Mouse (Mus musculus): ENCODE data around the gene 4930519G04Rik. TPM values are rescaled to one million over a fixed set of nuclear protein-coding genes. Genes with fewer than 3 reads are reported as not detected.
"Not testable (repeated sequence)": the region's sequence is repeated elsewhere in the genome, so short reads cannot be mapped to it uniquely, and the experiment has no call there.

The 4930519G04Rik gene
- not detected for total RNA-seq (2022)

DNA sequence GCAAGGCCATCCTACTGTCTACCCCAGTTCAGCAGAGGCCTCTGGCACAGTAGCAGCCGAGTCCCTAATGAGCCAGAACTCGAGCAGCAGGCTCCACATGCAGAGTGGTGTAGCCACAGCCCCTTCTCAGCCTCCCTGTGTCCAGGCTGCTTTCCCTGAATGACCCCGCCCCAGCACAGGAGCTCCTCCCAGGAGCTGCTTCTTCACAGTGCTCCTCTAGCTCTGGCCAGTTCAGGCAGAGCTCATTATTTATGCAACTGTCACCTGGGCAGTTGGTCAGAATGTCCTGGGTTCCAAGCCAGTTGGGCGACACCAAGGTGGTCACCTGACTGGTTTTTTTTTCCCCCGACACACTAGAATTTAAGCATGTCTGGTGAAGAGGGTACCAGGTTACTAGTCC lies at the start of gene 4930519G04Rik:
Gene 4930519G04Rik, plus strand, starts transcription at position 301 of the 400 bp plus-strand sequence.
- DNase-seq, result not testable (repeated sequence)

GRCm38 (mm10) chr5:114804335-114804734 lies 49.1 kb upstream of the 4930519G04Rik start:
- no peak for DNase-seq

DNA sequence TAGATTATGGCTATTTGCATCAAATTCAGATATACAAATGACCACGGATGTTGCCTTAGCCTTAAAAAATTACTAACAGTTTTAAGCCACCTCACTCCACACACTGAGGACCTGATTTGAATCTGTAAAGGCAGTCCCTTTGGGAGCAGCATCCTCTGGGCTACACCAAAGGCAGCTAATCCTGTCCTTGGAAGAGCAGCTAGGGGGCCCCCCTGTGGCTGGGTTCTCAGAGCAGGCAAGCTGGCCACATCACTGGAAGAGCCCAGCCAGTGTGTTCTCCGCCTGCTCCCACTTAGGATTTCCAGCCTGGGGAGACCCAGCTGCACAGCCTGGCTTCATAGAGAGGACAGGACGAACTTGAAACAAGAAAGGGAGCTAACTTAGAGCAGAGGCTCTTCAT lies 48.5 kb upstream of the 4930519G04Rik start:
- no peak for DNase-seq

- no peak for DNase-seq
Measured at GRCm38 (mm10) chr5:114805436-114806350, 47.8 kb upstream of the 4930519G04Rik start.

- no peak for DNase-seq
Measured at GRCm38 (mm10) chr5:114806636-114807035, 46.8 kb upstream of the 4930519G04Rik start.

DNA sequence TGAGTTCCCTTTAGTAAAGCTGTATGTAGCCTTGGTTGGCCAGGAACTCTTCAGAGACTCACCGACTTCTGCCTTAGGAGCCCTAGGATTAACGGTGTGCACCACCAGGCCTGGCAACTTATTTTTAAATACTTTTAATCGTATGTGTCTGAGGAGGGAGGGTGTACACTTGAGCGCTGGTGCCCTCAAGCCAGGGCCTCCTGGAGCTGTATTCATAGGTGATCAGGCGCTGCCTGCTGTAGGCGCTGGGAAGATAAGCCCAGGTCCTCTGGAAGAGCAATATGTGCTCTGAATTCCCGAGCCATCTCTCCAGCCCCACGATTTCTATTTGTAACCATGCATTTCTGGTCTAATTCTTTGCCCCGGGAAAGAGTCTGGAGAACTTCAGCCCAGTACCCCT lies 46.4 kb upstream of the 4930519G04Rik start:
- DNase-seq, result no peak

DNA sequence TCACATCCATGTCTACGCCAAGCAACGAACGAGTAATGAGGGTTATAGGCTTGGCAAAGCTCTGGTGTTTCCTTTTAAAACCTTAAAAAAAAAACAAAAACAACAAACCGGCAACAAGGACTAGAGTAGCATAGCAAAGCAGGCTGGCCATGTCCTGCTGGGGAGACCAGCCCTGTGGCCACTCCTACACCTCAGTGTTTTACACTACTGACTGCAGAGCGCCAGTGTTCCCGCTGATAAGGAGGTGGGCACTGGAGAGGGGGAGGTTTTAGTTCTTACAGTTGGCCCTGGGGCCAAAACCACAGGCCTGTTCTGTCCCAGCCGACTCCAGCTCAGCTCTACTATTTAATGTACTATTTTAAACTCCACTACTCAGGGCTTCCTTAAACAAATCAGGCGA lies 46.0 kb upstream of the 4930519G04Rik start:
- DNase-seq, result no peak

DNA sequence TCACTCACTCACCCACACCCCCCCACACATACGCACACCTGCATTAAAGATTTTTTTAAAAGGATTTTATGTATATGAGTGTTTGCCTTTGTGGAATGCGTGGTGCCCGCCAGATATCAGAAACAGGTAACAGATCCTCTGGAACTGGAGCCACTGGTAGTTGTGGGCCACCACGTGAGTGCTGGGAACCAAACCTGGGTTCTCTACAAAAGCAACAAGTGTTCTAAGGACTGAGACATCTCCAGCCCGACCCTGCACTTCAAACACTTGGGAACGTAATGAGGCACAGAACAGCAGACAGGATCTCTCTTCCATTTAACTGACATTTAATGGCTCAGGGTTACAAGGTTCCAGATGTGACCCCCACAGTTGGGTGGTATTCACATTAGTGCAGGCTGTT lies 45.6 kb upstream of the 4930519G04Rik start:
- no peak for DNase-seq

- no peak for DNase-seq
Measured at GRCm38 (mm10) chr5:114808385-114808784, 45.1 kb upstream of the 4930519G04Rik start.

DNA sequence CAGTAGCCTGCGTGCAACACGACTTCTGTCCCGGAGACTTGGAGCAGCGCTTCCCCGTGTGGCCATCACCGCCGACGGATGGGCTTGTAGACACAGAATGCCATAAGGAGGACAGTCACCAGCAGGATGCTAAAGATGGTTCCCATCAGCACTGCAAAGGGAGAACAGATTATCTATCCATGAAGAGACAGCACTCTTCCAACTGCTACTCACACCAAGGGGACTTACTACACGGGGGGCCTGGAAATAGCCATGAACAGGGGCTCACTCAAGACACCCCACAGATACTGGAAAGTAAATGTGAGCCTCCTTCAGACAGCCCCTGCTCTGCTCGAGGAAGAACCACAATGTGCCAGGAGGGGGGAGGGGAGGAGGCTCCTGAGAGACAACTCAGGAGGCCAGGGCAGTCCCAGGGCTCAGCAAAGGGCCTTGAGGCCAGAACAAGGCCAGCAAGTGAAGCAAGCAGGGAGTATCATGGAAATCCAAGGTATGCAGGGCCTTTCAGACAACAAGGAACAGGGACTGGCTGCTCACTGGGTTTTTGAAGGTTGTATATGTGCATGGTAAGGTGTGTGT lies 44.2 kb upstream of the 4930519G04Rik start:
- DNase-seq, result no peak

DNA sequence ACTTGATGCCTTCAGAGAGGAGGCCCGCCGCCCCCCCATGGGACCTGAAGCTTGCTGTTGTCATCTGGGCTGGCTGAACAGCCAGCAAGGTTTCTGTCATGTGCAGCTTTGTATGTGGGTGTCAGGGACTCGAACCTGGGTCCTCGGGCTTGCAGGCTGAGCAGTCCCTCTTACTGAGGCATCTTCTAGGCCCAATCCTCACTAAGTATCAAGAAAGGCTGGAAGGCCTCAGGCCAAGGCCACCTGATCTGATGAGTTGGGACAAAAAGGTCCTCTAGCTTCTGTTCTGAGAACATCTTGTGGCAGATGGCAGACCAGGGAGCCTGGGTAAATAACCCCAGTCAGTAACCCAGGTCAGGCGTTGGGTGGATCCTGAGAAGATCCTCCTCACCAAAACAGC lies 43.6 kb upstream of the 4930519G04Rik start:
- no peak for DNase-seq

DNA sequence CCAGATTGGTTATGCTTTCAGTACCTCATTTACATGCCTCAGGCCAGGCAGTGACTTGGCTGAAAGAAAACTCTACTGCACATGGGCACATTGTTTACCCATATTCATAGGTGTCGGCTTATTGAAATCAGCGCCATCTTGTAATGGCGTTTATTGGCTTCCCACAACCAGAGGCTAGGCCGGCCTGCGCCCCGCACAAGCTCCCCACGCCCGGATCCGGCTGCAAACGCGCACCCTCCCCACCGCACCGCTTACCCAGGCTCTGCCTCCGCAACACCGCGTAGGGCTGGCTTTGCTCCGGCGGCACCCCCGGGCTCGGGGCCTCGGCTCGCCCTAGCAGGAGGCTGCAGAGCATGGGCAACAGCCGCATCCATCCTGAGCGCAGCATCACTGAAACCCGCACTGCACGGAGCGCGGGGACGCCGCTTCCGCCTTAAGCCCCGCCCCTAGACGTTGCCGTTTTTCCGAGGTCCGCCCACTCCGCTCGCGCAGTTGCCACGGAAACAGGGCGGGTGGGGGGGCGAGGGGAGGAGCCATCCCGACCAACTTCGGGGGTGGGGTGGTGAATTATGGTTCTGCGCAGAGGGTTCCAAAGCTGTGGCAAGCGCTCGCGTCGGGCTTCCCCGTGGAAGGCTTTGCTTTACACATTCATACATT lies 39.8 kb upstream of the 4930519G04Rik start:
- DNase-seq, result peak; percentile 77

DNA sequence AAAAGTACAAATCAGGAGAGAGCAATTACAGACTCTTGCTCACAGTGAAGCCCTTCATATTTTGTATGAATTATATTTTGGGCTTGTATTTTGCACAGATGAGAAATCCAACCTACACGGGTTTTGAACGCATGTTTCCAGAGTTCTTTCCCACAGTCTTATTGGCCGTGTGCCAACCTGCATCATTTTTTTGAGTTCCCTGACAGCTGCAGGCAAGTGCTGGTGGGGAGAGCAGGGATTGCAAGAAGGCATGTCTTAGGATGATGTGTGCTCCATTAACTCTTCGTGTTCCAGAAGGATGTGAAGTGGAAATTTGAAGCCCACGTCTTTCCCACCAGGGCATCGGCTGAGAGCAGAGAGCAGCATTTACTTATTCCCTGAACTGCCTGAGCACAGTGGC lies 36.9 kb upstream of the 4930519G04Rik start:
- DNase-seq, result no peak

DNA sequence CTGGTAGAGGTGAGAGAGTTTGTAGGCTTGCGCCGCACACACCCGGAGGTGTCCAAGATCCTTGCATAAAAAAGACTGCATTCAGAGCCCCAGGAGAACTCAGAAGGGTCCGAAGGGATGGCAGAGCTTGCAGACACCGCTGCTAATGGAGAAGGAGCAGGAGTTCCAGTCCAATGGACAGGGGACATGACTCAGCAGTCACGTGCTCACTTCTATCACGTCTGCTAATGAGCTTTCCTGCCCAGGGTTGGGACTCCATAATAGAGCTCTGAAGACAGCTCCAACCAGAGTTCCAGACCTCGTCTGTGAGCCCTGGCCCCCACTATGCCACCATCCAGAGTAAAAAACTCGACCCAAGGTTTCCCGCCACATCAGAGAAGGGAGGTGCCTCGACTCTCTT lies 35.3 kb upstream of the 4930519G04Rik start:
- no peak for DNase-seq

DNA sequence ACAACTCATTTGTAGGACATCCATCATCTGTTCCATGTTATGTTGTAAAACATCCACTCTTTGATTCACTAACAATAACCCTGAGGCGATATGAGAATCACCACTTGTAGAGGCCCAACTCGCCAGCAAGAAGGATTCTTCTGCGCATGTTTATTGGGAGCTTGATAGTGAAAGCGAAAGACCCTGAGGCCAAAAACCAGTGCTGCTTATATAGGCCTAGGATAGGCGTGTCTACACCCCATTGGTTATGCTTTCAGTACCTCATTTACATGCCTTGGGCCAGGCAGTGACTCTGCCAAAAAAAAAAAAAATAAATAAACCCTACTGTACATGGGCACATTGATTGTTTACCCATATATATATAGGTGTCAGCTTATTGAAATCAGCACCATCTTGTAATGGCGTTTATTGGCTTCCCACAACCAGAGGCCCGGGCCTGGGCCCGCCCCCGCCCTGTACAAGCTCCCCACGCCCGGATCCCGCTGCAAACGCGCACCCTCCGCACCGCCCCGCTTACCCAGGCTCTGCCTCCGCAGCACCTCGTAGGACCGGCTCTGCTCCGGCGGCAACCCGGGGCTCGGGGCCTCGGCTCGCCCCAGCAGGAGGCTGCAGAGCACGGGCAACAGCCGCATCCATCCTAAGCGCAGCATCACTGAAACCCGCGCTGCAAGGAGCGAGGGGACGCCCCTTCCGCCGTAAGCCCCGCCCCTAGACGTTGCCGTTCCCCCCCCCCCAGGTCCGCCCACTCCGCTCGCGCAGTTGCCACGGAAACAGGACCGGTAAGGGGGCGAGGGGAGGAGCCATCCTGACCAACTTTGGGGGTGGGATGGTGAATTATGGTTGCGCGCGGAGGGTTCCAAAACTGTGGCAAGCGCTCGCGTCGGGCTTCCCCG lies 30.4 kb upstream of the 4930519G04Rik start, which contains the start of gene 1500011B03Rik:
Gene 1500011B03Rik, minus strand, starts transcription at position 673 of the 893 bp plus-strand sequence.
- DNase-seq, result no peak

DNA sequence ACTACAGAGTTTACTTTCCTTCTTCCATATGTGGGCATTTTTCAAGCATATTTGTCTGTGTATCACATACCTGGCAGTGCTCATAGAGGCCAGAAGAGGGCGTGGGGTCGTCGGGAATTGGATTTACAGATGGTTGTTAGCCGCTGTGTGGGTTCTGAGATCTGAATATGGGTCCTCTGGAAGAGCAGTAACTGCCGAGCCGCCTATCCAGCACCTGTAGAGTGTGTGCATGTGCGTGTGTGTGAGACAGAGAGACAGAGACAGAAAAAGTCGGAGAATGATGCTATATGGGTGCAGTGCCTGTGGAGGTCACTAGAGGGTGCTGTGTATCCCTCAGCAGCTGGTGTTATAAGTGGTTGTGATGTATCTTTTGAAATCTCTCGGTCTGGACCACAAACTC lies 29.3 kb upstream of the 4930519G04Rik start:
- no peak for DNase-seq

DNA sequence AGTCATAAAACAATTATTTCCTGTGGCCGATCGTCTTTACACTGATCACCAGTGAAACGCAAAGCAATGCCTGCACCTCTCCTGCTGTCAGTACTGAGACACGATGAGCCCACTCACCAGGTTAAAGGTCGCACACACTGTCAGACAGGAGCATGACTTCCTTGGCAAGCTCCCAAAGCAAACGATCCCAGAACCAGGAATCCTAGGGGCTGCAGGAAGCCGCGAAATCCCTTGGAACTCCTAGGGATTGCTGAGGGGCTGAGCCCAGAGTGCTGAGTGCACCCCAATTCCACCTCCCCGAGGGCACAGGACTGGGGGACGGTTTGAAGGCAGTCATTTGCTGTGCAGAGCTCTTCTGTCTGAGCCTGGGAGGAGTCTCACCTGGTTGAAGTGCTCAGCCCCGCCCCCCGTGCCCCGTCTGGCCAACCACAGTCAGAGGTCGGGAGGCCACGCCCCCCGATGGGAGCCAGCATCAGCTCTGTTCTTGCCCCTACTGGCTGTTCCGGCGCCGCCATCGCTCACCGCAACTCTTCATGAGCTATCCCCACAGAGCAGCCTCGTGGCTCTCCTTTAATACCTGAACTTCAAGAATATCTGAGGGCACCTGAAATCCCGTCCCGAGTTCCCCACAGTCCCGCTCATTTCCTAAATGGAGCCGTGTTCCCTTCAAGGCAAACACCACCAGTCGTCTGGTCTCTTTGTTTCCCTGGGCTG lies 27.3 kb upstream of the 4930519G04Rik start:
- DNase-seq, result no peak

DNA sequence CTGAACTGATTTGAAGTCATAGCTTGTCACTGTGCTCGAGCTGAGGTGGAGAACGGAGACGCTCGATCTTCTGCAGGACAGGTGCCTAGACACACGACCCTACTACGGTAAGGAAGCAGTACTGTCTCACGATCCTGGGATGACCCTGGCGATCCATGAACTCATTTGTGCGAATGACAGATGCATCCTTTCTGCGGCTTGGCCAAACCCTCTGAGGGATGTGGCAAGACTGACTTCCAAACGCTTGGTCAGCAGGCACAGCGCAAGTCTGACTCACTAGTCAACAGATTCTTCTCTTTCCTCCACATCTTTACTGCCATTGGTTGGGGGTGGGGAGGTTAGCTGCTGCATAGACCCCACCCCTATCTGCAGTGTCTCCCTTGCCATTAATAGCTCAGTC lies 26.0 kb upstream of the 4930519G04Rik start:
- DNase-seq, result no peak

GRCm38 (mm10) chr5:114829740-114830139 lies 23.7 kb upstream of the 4930519G04Rik start:
- no peak for DNase-seq

DNA sequence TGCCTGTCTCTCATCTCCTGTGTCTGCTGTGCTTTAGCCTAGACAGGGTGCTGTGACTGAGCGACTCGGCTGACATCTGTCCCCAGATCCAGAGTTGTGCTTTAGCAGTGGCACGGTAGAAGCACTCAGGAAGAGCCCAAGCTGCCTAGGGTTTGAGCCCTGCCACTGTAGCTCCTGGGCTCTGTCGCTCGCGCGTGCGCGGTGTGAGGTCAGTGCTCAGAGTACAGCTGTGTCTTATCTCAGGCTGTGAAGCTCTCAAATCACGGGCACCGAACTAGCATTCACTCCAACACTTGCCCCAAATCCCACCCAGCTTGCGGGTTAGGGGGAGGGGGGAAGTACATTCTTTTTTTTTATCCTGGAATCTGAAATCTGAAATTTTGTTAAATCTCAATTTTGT lies 16.6 kb upstream of the 4930519G04Rik start:
- DNase-seq, result no peak

DNA sequence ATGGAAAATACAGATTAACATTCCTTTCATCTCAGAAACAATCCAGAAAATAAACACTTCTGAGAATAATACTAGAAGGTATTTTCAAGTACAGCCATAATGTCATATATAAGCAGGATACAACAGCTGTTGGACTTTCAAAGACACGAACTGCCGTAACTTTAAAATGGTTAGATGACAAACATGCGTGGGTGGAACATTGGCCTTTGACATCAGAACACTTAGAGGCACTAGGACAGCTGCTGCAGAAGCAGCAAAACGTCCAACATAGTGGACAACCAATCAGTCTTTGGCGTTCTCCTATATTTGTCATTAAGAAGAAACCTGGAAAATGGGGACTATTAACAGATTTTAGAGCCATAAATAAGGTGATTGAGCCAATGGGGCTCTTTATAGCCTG lies 13.0 kb upstream of the 4930519G04Rik start:
- not testable (repeated sequence) for DNase-seq

DNA sequence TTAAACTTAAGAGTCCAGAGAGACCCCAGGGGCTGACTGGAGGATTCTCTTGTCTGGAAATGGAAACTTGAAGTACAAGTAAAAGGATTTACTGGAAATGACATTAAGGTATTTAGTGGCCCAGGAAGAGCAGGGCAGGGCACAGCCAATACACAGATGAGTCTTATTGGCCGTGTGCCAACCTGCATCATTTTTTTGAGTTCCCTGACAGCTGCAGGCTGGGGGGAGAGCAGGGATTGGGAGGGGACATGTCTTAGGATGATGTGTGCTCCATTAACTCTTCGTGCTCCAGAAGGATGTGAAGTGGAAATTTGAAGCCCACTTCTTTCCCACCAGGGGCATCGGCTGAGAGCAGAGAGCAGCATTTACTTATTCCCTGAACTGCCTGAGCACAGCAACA lies 11.3 kb upstream of the 4930519G04Rik start:
- DNase-seq, result not testable (repeated sequence)
